Mouse (Mus musculus) kidney, adult 2 months (tissue): ENCODE results near the gene Hist1h2ba.

ENCODE experiments used
- CTCF ChIP-seq: fragments of 200-500 bp; conservative IDR thresholded peaks from 2 replicates; pipeline ENCODE4 v1.5.1; 2011; ENCODE audit warnings: low read depth, mild to moderate bottlenecking, control low read depth, low read length, moderate library complexity, mixed read lengths; ENCODE audit not compliant: insufficient read depth, insufficient read length
- POLR2A ChIP-seq: fragments of 200-500 bp; IDR thresholded peaks from one replicate; pipeline ENCODE4 v1.6.1; 2011; ENCODE audit warnings: low read depth, low read length, control low read depth

- TF ChIP-seq POLR2A, result no peak
- TF ChIP-seq CTCF, result no peak
These were observed 3.1 kb downstream of the Hist1h2ba start for GRCm38 (mm10) chr13:23930904-23931303.
